Mouse (Mus musculus) lung, embryonic 15.5 days (tissue): Measurements from ENCODE around the gene Olfr739. TPM values are rescaled to one million over a fixed set of nuclear protein-coding genes. Genes with fewer than 3 reads are reported as not detected.

Experiments used
- ATAC-seq: fragments of 200-750 bp; cut with Nextera tagmentation; 2 replicates; pipeline ENCODE4 v1.8.0; 2017; ENCODE audit warnings: moderate number of reproducible peaks, borderline replicate concordance; ENCODE audit not compliant: low FRiP score, low TSS enrichment; ENCODE audit errors: extremely low read depth
- H3K27ac ChIP-seq: fragments of 300-500 bp; sonication (generic); 2 replicates; pipeline ENCODE4 v1.5.1; 2015; ENCODE audit warnings: moderate library complexity, mild to moderate bottlenecking, inconsistent platforms
- H3K27me3 ChIP-seq: fragments of 300-500 bp; sonication (generic); 2 replicates; pipeline ENCODE4 v1.6.1; 2015; ENCODE audit warnings: inconsistent platforms
- H3K36me3 ChIP-seq: fragments of 300-500 bp; sonication (generic); 2 replicates; pipeline ENCODE4 v1.6.1; 2015; ENCODE audit warnings: inconsistent platforms
- H3K4me1 ChIP-seq: fragments of 300-500 bp; sonication (generic); 2 replicates; pipeline ENCODE4 v1.6.1; 2015; ENCODE audit warnings: inconsistent platforms
- H3K4me2 ChIP-seq: fragments of 300-500 bp; sonication (generic); 2 replicates; pipeline ENCODE4 v1.6.1; 2015; ENCODE audit warnings: inconsistent platforms, mild to moderate bottlenecking, moderate library complexity
- H3K4me3 ChIP-seq: fragments of 300-500 bp; sonication (generic); 2 replicates; pipeline ENCODE4 v1.5.1; 2015; ENCODE audit warnings: mild to moderate bottlenecking, inconsistent platforms
- H3K9ac ChIP-seq: fragments of 300-500 bp; sonication (generic); 2 replicates; pipeline ENCODE4 v1.6.1; 2015; ENCODE audit warnings: inconsistent platforms
- H3K9me3 ChIP-seq: fragments of 300-500 bp; sonication (generic); 2 replicates; pipeline ENCODE4 v1.6.1; 2016; ENCODE audit warnings: inconsistent platforms
- WGBS: fragments of 180-500 bp; shearing (Covaris S2); methylation state at CpG from one replicate; pipeline ENCODE4 v1.1.7; 2015; 5-methylcytosine and 5-hydroxymethylcytosine counted together
- polyA plus RNA-seq: library from polyadenylated mRNA; unstranded; fragments of >200 nt; fragmentation: Nextera tagmentation; extraction: Ambion mirVana; gene quantifications from 2 replicates; pipeline ENCODE4 v1.2.1, GENCODE M21; 2015

The Olfr739 gene
- polyA plus RNA-seq, result not detected in 2 replicates

DNA sequence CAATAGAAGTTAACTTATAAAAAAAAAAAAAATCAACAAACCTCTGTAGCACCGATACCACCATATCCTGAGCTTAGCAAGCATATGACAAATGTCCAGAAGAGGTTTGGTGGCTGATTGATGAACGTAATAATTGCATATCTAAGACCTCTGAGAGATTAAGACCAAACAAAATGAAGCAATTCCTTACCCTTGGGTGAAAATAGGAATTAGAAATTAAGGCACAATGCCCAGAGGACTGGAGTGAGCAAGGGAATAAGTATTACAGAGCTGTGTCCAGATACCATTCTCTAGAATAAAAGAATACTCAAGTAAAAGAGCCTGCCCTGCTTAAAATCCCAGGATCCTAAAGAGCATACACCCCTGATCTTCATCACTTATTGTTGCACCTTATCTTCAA lies at the start of gene Olfr739:
Gene Olfr739, plus strand, starts transcription at position 301 of the 400 bp plus-strand sequence.
- Histone ChIP-seq H3K4me2 (no peak within 1 kb of the TSS), H3K36me3 (no peaks in the 10 kb centered on the region), H3K27me3 (no peaks in the 10 kb centered on the region), H3K9me3 (no peaks in the 10 kb centered on the region), H3K4me3 (no peak within 1 kb of the TSS), H3K27ac (no peak within 1 kb of the TSS), H3K9ac (no peak within 1 kb of the TSS), H3K4me1 (no peaks in the 10 kb centered on the region)
- no peak for ATAC-seq
- 66% methylated on average over 2 of the region's 2 CpGs for WGBS

DNA sequence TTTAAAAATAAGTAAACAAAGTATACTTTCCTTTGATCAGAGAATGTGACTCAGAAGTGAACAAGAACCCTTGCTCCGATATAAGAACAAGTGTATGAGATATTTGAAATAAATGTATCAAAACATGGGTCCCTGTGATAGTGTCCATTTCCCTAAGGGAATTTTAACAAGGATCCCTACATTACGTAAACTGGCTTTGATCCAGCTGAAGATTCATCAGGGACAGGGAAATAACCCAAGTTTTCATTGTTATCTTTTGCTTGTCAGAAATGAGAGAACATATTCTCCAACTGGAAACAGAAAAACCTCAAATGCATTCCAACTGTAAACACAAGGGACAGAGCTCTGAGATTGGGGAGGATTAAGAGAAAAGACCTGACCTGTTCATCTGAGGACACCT lies 37.6 kb upstream of the Olfr739 start, which contains the start of gene Olfr736:
Gene Olfr736, plus strand, starts transcription at position 301 of the 400 bp plus-strand sequence.
- Histone ChIP-seq H3K36me3 (no peaks in the 10 kb centered on the region), H3K27me3 (no peaks in the 10 kb centered on the region), H3K9me3 (no peaks in the 10 kb centered on the region), H3K27ac (no peak within 1 kb of the TSS), H3K4me2 (no peak within 1 kb of the TSS), H3K9ac (no peak within 1 kb of the TSS), H3K4me3 (no peak within 1 kb of the TSS), H3K4me1 (no peaks in the 10 kb centered on the region)
- 70% methylated on average over 2 of the region's 2 CpGs for WGBS
- ATAC-seq, result no peak

DNA sequence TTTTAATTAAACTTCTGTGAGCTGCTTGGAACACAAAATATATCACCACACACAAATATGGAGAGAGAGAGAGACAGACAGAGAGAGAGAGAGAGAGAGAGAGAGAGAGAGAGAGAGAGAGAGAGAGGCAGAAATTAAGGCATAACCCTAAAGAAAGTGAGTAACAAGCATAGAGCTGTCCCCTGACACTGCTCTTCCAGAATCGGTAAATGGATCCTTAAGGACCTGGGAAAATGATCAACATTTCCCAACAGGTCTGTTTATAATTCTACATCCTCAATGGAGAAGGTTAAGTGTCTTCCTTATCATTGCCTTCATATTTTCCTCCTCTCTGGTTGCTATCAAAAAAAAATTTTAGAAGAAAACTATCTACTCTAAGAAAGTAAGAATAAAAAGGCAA lies 11.2 kb upstream of the Olfr739 start, which contains the start of gene Olfr738:
Gene Olfr738, plus strand, starts transcription at position 301 of the 400 bp plus-strand sequence.
- Histone ChIP-seq H3K36me3 (no peaks in the 10 kb centered on the region), H3K9me3 (no peaks in the 10 kb centered on the region), H3K27me3 (no peaks in the 10 kb centered on the region), H3K9ac (no peak within 1 kb of the TSS), H3K4me1 (no peaks in the 10 kb centered on the region), H3K4me2 (no peak within 1 kb of the TSS), H3K4me3 (no peak within 1 kb of the TSS), H3K27ac (no peak within 1 kb of the TSS)
- WGBS, result 74% methylated on average over 1 of the region's 1 CpGs
- ATAC-seq, result no peak

DNA sequence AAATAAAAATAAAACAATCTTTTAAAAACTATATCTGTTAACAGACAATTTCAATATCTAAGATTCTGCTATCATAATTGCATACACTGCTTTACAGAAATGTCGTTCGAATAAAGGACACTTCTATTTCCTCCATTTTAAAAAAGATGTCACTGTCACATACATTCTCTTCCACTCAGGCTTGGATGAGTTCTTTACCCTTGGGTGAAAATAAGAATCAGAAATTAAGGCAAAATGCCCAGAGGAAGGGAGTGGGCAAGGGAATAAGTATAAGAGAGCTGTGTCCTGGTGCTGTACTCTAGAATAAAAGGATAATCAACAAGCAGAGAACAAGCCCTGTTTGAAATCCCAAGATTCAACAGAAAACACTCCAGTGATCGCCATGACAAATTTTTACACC lies 26.8 kb downstream of the Olfr739 start, which contains the start of gene Olfr740:
Gene Olfr740, plus strand, starts transcription at position 301 of the 400 bp plus-strand sequence.
- no peak within 1 kb of the TSS for H3K9ac ChIP-seq
- H3K4me1 ChIP-seq, result no peaks in the 10 kb centered on the region
- no peaks in the 10 kb centered on the region for H3K27me3 ChIP-seq
- H3K9me3 ChIP-seq, result no peaks in the 10 kb centered on the region
- H3K36me3 ChIP-seq, result no peaks in the 10 kb centered on the region
- WGBS, result 79% methylated on average over 3 of the region's 3 CpGs
- H3K4me3 ChIP-seq, result no peak within 1 kb of the TSS
- no peak within 1 kb of the TSS for H3K4me2 ChIP-seq
- H3K27ac ChIP-seq, result no peak within 1 kb of the TSS
- ATAC-seq, result no peak

- WGBS, result 69% methylated on average over 2 of the region's 2 CpGs
- Histone ChIP-seq H3K4me3 (no peak within 1 kb of the TSS), H3K4me1 (no peaks in the 10 kb centered on the region), H3K36me3 (no peaks in the 10 kb centered on the region), H3K27me3 (no peaks in the 10 kb centered on the region), H3K4me2 (no peak within 1 kb of the TSS), H3K27ac (no peak within 1 kb of the TSS), H3K9me3 (no peaks in the 10 kb centered on the region), H3K9ac (no peak within 1 kb of the TSS)
- no peak for ATAC-seq
Observed at GRCm38 (mm10) chr14:50472438-50472837, 54.0 kb downstream of the Olfr739 start, which contains the start of gene Olfr741. TSS of gene Olfr741 (plus strand) at chr14:50472738.

Other genes starting within 250 kb of the Olfr739 start
- not detected in 2 replicates for gene Olfr730, start 230.4 kb upstream of the Olfr739 start, polyA plus RNA-seq
- gene Olfr731, start 176.8 kb upstream of the Olfr739 start, polyA plus RNA-seq, result not detected in 2 replicates
- not detected in 2 replicates for gene Olfr732, start 134.4 kb upstream of the Olfr739 start, polyA plus RNA-seq
- not detected in 2 replicates for gene Olfr733, start 117.1 kb upstream of the Olfr739 start, polyA plus RNA-seq
- not detected in 2 replicates for gene Olfr734, start 91.9 kb upstream of the Olfr739 start, polyA plus RNA-seq
- gene Olfr735, start 69.8 kb upstream of the Olfr739 start, polyA plus RNA-seq, result not detected in 2 replicates
- not detected in 2 replicates for gene Tlr11, start 60.7 kb upstream of the Olfr739 start, polyA plus RNA-seq
- not detected in 2 replicates for gene Olfr736, start 37.5 kb upstream of the Olfr739 start, polyA plus RNA-seq
- gene Olfr738, start 11.1 kb upstream of the Olfr739 start, polyA plus RNA-seq, result not detected in 2 replicates
- gene Olfr740, start 26.9 kb downstream of the Olfr739 start, polyA plus RNA-seq, result not detected in 2 replicates
- gene Olfr741, start 54.1 kb downstream of the Olfr739 start, polyA plus RNA-seq, result not detected in 2 replicates
- gene Olfr742, start 85.0 kb downstream of the Olfr739 start, polyA plus RNA-seq, result not detected in 2 replicates
- not detected in 2 replicates for gene Olfr743, start 103.2 kb downstream of the Olfr739 start, polyA plus RNA-seq
- gene Olfr744, start 196.3 kb downstream of the Olfr739 start, polyA plus RNA-seq, result not detected in 2 replicates
- gene Olfr745, start 220.8 kb downstream of the Olfr739 start, polyA plus RNA-seq, result not detected in 2 replicates
- gene Olfr746, start 228.5 kb downstream of the Olfr739 start, polyA plus RNA-seq, result not detected in 2 replicates